Mouse (Mus musculus): ENCODE results near the gene Vac14.
"Not testable (repeated sequence)": the region's sequence is repeated elsewhere in the genome, so short reads cannot be mapped to it uniquely, and the experiment has no call there.

The Vac14 gene

GRCm38 (mm10) chr8:110649286-110649685 is 30.9 kb downstream of the Vac14 start:
- no peak for DNase-seq

GRCm38 (mm10) chr8:110650838-110651237 is 32.5 kb downstream of the Vac14 start:
- DNase-seq, result no peak

- no peak for DNase-seq
Measured at GRCm38 (mm10) chr8:110651847-110652246, 33.5 kb downstream of the Vac14 start.

DNA sequence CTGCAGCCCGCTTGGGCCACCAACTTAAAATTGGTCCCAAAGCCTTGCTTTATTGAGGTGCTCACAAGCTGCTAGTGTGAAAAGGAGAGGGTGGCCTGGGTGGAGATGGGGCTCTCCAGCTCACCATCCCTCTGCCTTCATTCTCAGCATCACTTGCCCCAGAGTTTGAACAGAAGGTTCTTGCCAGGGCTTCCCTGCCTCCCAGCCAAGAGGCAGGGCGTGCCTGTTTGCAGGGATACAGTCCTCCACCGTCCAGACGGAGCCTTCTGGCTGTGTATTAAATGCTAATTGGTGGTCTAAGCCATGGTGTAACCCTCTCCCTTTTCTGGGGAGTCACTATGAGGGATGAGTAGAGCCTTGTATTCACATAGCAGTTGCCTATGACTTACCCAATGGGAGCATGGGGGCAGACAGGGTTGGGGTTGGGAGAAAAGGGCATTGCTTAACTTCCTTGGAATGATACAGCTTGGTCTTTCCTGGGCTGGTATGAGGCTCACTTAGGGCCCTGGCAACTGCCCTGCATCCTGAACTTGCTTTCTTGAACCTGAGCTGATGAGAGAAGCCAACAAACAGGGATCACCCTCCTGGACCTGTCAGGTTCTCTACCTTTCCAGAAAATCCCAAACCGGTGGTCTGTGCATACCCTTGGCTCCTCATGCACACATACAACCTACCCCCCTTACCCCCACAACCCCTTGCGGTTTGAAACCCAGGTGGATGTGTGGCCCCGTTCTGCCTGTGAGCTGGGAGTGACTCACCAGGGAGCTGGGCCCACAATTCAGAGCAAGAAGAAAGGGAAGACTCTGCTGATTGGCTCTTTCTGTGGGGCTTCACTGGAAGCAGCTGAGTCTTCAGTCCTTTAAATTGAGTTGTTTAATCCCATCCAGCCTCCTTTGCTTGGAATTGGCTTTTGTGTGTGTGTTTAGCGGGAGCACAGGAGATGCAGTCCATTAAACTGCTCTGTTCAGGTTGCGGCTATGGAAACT is 36.0 kb downstream of the Vac14 start:
- no peak for DNase-seq

- no peak for DNase-seq
Measured at GRCm38 (mm10) chr8:110655827-110656226, 37.4 kb downstream of the Vac14 start.

- no peak for DNase-seq
Measured at GRCm38 (mm10) chr8:110657661-110658060, 39.3 kb downstream of the Vac14 start.

DNA sequence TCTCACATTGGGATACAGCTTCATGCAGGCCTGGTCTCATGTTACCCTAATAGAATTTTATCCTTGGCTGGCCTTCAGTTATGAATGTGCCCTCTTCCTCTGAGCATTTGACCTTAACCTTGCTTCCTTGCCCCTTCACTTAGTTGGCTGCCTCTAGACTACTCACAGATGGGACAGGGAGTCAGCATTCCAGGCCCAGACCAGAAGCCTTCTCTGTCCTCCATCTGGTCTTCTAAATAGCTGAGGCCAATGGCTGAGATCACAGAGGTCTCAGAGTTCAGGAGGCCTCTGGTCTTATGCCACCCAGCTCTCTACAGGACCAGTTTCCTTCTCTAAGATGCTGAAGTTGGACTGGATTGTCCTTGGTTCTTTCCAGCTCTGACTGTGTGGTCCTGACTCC is 41.7 kb downstream of the Vac14 start:
- DNase-seq, result no peak

DNA sequence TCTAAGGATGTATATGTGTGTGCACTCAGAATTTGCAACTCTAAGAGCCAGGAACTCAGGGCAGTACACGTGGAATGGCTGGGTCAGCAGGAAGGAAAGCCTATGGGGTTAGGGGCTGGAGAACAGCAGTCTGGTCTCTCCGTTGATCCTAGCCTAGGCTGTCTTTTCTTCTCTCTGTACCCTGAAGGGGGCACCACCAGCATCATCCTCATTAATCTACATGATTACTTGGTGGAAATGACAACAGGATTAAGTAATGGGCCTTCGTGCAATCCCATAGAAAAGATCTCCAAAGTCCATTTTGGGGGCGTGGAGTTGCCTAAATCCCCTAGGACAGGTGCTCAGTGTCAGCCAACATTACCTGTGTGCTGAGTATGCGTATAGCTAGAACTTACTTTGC is 44.2 kb downstream of the Vac14 start:
- no peak for DNase-seq

- no peak for DNase-seq
Measured at GRCm38 (mm10) chr8:110663015-110663742, 44.8 kb downstream of the Vac14 start.

- no peak for DNase-seq
Measured at GRCm38 (mm10) chr8:110664202-110664896, 46.0 kb downstream of the Vac14 start.

DNA sequence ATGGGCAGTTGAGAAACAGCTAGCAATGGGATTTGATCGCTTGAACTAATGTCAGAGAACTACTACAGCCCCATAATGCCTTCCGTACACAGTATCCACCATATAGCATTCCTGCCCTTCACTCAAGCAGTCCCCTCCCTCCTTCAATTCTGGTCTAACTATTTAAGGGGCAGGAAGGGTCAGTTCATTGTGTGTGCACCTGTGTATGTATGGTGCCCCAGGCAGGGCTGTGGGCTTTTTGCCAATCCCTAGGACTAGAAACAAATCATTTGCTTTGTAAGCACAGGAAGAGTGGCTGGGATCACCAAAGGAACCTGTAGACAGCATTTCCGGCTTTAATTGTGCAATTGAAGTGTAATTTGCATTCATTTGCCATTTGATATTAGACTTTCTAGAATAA is 46.6 kb downstream of the Vac14 start:
- no peak for DNase-seq

DNA sequence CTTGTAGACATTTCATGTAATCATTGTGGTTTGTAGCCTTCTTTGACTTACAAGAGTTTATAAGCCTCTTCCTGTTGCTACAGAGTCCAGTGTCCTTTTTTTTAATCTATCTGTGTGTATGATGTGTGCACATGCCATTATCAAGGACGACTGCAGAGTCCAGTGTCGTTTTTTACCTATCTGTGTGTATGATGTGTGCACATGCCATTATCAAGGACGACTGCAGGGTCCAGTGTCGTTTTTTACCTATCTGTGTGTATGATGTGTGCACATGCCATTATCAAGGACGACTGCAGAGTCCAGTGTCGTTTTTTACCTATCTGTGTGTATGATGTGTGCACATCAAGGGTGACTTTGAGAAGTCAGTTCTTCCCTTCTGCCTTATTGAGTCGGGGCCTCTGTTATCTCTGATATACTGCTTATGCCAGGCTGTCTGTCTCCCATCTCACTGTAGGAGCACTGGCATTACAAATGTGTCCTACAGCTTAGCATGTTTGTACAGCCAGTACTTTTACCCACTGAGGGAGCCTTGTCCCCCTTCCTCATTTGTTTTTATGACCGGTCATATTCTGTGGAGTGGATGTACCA is 49.3 kb downstream of the Vac14 start:
- DNase-seq, result not testable (repeated sequence)

GRCm38 (mm10) chr8:110669932-110670628 is 51.7 kb downstream of the Vac14 start:
- no peak for DNase-seq

- no peak for DNase-seq
Measured at GRCm38 (mm10) chr8:110671309-110671708, 52.9 kb downstream of the Vac14 start.

DNA sequence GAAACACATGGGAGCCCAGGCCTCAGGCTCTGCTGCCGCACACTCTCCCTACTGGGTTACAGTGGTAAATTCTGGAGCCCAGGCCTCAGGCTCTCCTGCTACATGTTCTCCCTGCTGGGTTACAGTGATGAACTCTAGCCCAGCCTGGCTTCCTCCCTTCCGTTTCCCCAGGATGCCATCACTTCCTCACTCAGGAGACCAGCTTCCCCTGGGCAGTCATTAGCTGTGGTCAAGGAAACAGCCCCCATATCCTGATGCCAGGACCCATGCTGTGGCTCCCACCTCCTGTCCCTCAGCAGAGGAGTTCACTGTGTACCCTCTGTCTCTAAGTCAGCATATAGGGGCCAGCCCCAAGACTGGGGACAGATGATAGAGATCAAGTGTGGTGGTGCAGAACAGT is 53.7 kb downstream of the Vac14 start:
- DNase-seq, result no peak

DNA sequence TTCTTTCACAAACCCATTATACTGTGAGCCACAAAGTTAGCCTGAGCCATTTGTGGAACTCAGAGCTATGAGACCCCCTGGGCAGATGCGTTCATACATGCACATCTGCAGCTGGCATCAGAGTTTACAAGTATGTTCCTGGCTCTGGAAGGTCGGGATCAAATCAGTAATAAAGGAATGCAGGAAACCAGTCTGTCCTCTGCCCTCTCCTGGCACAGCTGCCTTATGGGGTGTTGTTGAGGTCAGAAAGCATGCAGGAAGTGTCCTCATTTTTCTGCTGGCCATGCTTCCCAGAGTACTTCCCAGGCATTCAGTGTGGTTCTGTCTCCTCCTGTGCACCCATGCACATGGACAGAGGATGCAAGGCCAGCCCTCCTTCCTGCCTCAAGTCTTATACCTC is 54.8 kb downstream of the Vac14 start:
- DNase-seq, result no peak

GRCm38 (mm10) chr8:110674589-110674988 is 56.2 kb downstream of the Vac14 start:
- no peak for DNase-seq

DNA sequence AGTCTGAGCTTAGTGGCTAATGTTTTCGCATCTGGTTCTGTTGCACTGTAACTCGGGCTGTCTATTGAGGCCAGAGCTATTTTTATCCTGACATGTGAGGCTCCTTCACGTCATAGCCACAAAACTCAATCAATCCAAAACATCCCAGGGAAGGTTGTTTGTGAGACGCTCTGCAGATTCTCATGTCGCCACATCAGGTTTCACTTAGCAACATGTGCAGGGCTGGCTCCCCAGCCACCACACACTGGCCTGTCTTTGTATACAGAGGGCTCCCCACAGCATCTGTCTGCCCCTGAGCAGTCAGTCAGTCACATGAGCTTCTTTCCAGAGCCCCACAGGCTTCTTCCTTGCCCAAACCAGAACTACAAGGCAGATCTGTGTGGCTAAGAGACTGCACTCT is 58.3 kb downstream of the Vac14 start:
- no peak for DNase-seq

- DNase-seq, result no peak
Measured at GRCm38 (mm10) chr8:110677174-110677660, 58.8 kb downstream of the Vac14 start.

DNA sequence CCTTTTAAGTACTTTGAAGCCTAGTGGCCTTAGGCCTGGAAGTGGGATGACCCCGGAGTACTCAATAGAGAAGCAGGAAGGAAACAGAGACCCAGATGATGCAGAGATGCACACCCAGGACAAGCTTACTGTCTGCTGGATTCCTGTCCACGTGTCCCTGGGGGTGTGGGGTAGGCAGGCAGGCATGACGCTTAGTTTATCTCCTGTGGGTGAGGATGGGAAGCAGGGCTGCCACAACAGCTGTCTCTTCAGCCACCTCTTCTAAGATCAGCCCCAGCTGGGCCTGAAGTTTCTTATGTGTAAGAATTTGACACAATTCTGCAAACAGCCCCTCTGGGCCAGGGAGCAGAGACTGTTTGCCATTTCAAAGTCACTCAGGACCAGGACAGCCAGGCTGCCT is 60.6 kb downstream of the Vac14 start:
- no peak for DNase-seq

DNA sequence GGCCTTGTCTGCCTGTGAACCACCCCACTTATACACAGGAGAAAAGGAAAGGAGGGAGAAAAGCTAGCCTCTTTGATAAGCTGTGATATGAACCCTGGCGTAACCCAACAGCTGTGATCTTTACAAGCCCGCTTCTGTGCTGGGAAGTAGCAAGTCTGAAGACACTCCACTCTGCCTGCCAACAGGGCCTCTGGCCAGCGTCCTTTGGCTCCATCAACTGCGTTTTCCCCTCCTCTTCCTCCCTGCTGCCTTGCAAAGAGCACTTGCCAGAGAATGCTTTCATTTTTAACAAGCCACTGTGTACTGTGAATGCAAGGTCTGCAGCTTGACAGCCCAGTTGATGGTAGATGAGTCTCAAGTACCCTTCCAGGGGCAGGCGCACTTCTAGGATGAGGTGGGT is 69.3 kb downstream of the Vac14 start:
- no peak for DNase-seq

DNA sequence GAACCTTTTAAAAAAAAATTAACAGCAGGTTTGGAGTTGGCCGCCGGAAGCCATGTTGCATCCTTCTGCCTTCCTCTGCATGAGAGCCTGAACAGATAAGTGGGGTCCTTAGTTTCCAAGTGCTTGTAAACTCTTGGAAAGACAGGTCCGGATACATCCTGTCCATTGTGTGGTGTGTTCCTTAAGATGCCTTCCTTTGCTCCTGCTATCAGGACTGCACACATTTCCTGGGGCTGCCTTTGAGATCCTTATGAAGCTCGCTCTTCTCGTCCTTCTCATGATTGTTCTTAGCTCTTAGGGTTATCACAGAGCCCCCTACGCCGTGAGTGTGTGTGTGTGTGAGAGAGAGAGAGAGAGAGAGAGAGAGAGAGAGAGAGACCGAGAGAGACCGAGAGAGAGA is 71.6 kb downstream of the Vac14 start:
- DNase-seq, result no peak

Data from thymus, adult 18-20 months (tissue).